Mouse (Mus musculus) erythroblast, embryonic 14.5 days (primary cell): ENCODE data around the gene Chst11. TPM values are rescaled to one million over a fixed set of nuclear protein-coding genes. Genes with fewer than 3 reads are reported as not detected.

Experiments
- H3K27me3 ChIP-seq: 2 replicates; pipeline ENCODE4 v1.6.1; 2012; ENCODE audit warnings: inconsistent platforms; ENCODE audit not compliant: control insufficient read depth
- H3K36me3 ChIP-seq: 2 replicates; pipeline ENCODE4 v1.6.1; 2012; ENCODE audit warnings: mild to moderate bottlenecking, inconsistent platforms; ENCODE audit not compliant: control insufficient read depth
- H3K4me1 ChIP-seq: 2 replicates; pipeline ENCODE4 v1.6.1; 2012; ENCODE audit warnings: inconsistent platforms; ENCODE audit not compliant: control insufficient read depth
- H3K4me3 ChIP-seq: replicated peaks from 2 replicates; pipeline ENCODE3; 2012; ENCODE audit warnings: moderate library complexity, mild to moderate bottlenecking, inconsistent platforms
- H3K9me3 ChIP-seq: 2 replicates; pipeline ENCODE4 v1.6.1; 2012; ENCODE audit warnings: low read length, inconsistent platforms, mixed read lengths; ENCODE audit not compliant: control insufficient read depth
- GATA1 ChIP-seq: IDR thresholded peaks from 2 replicates; pipeline ENCODE4 v1.6.1; 2012; ENCODE audit warnings: low read length, inconsistent platforms, mixed read lengths
- TAL1 ChIP-seq: IDR thresholded peaks from 3 replicates; pipeline ENCODE4 v1.6.1; 2012; ENCODE audit warnings: low read length, inconsistent platforms, mixed read lengths
- polyA plus RNA-seq: library from polyadenylated mRNA; stranded (reverse); fragments of >175 nt; gene quantifications from 2 replicates; pipeline ENCODE4 v1.2.3, GENCODE M21; 2012

Chst11 gene
- polyA plus RNA-seq, 1 experiment = 0.61 TPM

DNA sequence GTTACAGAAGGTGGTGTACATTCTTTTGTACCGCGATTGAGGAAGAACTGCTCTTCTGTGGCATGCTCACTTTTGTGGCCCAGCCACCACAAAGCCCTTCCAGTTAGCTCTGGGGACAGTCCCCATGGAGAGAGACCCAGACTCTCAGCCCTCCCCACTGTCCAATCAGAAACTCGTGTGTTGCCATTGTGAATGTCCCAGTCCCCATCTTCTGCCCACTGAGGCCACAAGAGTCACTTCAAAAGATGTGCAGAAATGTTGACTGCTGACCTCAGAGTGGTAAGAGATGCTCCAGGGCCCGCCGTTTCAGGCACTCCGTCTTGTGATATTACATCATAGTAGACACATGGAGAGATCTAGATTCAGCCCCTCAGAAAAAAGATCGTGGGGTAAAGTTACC is 18.6 kb upstream of the Chst11 start:
- Histone ChIP-seq H3K9me3 (no peaks in the 10 kb centered on the region), H3K36me3 (no peaks in the 10 kb centered on the region), H3K4me1 (peaks cover 19% of the 10 kb centered on the region), H3K27me3 (no peaks in the 10 kb centered on the region), H3K4me3 (no peak overlapping the region)
- no peak for TF ChIP-seq TAL1
- no peak for TF ChIP-seq GATA1

DNA sequence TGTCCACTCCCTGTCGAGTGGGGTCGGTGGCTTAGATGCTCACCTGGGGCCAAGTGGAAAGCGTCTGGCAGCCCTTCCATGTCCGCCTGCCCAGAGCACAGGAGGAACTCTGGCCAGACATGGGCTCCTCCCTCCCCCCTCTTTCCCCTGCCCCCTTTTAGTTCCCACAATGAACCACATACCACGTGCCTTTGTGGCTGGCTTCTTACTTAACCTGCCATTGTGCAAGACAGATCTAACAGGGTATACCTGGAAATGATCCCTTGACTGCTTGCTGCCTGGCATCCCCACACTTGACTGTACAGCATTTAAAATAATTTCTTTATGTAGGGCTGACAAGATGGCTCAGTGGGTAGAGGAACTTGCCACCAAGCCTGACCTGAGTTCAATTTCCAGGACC is 15.7 kb upstream of the Chst11 start:
- Histone ChIP-seq H3K4me3 (no peak overlapping the region), H3K9me3 (no peaks in the 10 kb centered on the region)
- no peak for TF ChIP-seq TAL1

DNA sequence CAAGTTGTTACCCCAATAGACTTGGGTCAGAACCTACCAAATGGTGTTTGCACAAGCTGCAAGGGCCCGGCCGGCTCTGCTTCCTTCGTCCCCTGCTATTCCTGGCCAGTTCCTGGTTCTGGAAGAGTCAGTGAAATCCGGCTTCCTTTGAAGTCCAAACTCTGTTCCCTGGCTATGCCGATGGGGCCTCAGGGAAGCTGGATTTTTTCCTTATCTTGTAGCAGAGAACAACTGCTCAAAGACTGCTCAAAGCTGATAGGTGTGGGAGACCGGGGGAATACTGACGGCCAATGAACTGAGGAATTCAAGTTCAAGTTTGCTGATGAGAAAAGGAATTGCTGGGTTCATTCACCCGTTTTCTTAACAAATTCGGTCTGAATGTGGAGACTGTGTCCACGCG is 13.7 kb upstream of the Chst11 start:
- H3K4me1 ChIP-seq = peaks cover 20% of the 10 kb centered on the region
- H3K4me3 ChIP-seq = no peak overlapping the region
- no peak for TF ChIP-seq GATA1
- TF ChIP-seq TAL1 = no peak
- no peaks in the 10 kb centered on the region for H3K36me3 ChIP-seq
- H3K27me3 ChIP-seq = peaks cover 6% of the 10 kb centered on the region
- H3K9me3 ChIP-seq = no peaks in the 10 kb centered on the region

More for the DNA sequence above, 15.7 kb upstream of the Chst11 start:
- Histone ChIP-seq H3K4me1 (peaks cover 19% of the 10 kb centered on the region), H3K27me3 (peaks cover 4% of the 10 kb centered on the region), H3K36me3 (no peaks in the 10 kb centered on the region)

DNA sequence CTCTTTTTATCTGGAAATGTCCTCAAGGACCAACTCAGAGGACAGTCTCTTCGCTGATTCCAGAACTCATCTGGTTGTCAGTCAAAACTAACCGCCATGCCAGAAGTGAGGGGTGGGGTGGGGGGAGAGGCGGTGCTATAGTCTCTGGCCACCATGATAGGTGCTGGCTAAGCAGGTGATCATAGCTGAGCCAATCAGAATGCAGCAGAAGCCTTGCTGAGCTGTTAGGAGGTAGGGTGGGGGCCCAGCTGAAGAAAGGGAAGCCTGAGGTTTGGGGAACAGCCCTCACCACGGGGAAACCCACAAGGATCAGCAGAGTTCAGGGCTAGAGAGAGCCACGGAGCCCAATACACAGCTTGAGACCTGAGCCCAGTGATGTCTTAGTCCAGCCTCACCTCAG is 11.1 kb upstream of the Chst11 start:
- no peaks in the 10 kb centered on the region for H3K9me3 ChIP-seq
- H3K4me1 ChIP-seq = peaks cover 20% of the 10 kb centered on the region

DNA sequence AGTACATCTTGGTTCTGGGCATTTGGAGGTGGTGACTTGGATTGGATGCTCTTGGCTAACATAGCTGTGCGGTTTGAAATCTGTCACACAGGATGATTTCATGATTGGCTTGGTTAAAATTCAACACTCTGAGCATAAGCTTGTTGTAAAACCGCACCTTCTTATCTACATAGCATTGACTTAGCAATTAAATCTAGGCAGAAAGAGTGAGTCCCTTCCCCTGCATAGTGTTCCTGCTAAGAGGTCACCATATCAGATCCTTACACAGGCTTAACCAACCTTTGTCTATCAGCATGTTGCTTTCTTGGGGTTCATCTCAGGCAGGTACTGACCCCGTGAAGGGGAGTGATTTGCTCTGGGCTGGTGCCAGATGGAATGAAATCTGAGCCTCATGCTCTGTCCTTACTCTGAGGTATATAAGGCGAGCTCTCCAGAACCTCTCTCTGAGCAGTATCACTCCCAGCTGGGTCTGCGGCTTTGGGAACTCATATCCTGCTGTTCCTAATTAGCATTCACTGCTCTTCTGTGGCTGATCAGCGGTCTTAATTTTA is 10.6 kb upstream of the Chst11 start:
- Histone ChIP-seq H3K4me1 (peaks cover 20% of the 10 kb centered on the region), H3K9me3 (no peaks in the 10 kb centered on the region), H3K27me3 (peaks cover 22% of the 10 kb centered on the region), H3K36me3 (no peaks in the 10 kb centered on the region), H3K4me3 (no peak overlapping the region)
- TF ChIP-seq TAL1 (no peak), GATA1 (no peak)

More for the DNA sequence above, 11.1 kb upstream of the Chst11 start:
- no peaks in the 10 kb centered on the region for H3K36me3 ChIP-seq
- peaks cover 18% of the 10 kb centered on the region for H3K27me3 ChIP-seq
- H3K4me3 ChIP-seq = no peak overlapping the region
- TF ChIP-seq GATA1 (no peak), TAL1 (no peak)

GRCm38 (mm10) chr10:82975806-82976205 is 9.5 kb upstream of the Chst11 start:
- TF ChIP-seq GATA1 (no peak), TAL1 (no peak)
- Histone ChIP-seq H3K9me3 (no peaks in the 10 kb centered on the region), H3K27me3 (peaks cover 33% of the 10 kb centered on the region), H3K4me1 (peaks cover 20% of the 10 kb centered on the region), H3K4me3 (no peak overlapping the region), H3K36me3 (no peaks in the 10 kb centered on the region)

DNA sequence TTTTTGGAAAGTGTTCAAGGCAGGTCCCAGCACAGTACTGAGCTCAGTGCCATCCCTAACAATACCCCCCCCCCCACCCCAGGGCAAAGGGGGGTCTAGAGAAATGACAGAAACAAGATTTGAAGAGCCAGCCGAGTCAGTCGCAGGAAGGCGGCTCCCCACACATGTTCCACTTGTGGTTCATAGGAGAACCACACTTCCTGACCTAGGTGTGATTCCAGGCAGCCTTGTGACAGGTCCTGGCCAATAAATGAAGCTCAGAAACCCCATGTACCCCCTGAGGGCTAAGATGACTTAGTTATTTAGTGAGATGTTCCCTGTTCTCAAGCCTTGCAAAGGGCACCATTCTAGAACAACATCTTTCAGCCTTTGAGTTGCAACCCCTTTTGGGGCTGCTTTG is 3.0 kb upstream of the Chst11 start:
- peaks cover 34% of the 10 kb centered on the region for H3K4me1 ChIP-seq
- TF ChIP-seq TAL1 (no peak), GATA1 (no peak)
- no peak overlapping the region for H3K4me3 ChIP-seq
- H3K36me3 ChIP-seq = no peaks in the 10 kb centered on the region
- H3K9me3 ChIP-seq = no peaks in the 10 kb centered on the region
- H3K27me3 ChIP-seq = peaks cover 85% of the 10 kb centered on the region

DNA sequence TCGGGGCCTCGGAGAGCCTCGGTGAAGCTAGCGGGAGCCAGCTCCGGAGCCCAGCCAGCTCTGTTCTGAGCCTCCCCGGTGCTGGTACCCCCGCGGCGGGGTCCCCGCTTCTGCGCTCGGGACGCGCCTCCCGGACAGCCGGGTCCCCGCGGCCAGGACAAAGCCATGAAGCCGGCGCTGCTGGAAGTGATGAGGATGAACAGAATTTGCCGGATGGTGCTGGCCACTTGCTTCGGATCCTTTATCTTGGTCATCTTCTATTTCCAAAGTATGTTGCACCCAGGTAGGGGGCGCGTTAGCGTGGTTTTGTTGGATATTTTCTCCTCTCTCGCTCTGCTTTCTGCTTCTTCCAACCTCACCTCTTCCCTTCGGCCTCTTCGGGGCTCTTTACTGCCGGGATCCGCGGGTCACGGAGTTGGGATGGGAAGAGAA is 418 bp downstream of the Chst11 start:
- peaks cover 6% of the 10 kb centered on the region; the same call in 1 of the 2 replicates for H3K36me3 ChIP-seq
- H3K27me3 ChIP-seq = peaks cover 59% of the 10 kb centered on the region
- H3K4me3 ChIP-seq = peak overlapping the region; percentile 87
- peaks cover 65% of the 10 kb centered on the region for H3K4me1 ChIP-seq
- TF ChIP-seq TAL1 = no peak
- peak; percentile 56 for TF ChIP-seq GATA1
- H3K9me3 ChIP-seq = no peaks in the 10 kb centered on the region

DNA sequence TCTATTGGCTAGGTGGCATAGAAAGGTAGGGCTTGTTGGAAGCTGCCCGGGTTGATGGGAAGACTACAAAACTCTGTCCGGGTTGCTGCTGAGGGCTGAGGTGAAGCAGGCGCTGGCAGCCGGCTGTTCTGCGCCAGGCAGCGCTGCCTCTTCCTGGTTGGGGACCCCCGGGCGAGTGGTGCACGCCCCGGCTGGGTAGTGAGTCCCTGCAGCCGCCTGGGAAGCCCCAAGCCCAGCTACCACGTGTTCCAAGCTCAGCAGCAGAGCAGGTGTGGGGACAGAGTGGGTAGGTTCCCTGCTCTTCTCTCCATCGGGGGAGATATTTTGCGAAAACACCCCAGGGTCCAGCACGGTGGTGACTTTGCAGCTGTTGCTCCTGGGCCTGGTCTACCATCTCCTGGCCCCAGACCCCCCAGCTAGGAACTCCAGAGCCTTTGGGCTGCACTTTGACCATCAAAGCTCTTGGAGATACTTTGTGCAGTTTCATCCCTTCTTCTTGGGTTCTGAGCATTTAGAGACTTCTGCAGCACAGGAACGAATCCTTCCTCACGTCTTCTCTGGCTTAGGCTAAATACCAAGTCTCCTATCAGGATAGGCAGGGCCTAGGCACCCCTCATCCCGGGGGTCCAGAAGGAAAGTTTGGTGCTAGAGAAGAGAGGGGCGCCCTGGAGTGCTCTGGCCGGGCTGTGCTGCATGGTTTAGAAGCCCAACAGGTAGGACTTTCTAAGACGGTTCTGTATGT is 1.1 kb downstream of the Chst11 start:
- no peak for TF ChIP-seq GATA1
- TF ChIP-seq TAL1 = no peak
- H3K9me3 ChIP-seq = no peaks in the 10 kb centered on the region
- peaks cover 72% of the 10 kb centered on the region for H3K4me1 ChIP-seq
- H3K36me3 ChIP-seq = peaks cover 8% of the 10 kb centered on the region; the same call in 1 of the 2 replicates
- H3K27me3 ChIP-seq = peaks cover 52% of the 10 kb centered on the region
- H3K4me3 ChIP-seq = peak overlapping the region; percentile 87
